Mouse (Mus musculus): Measurements from ENCODE around the gene Arhgap23. TPM values are rescaled to one million over a fixed set of nuclear protein-coding genes. Genes with fewer than 3 reads are reported as not detected.

Gene Arhgap23
- polyA plus RNA-seq (2015; fragmentation: Nextera tagmentation; extraction: Ambion mirVana) = 4.6 and 5.9 TPM in 2 replicates

- H3K9me3 ChIP-seq (replicated peaks) = no peaks in the 10 kb centered on the region
- peak within 1 kb of the TSS; percentile 83 for H3K27ac ChIP-seq
- no peaks in the 10 kb centered on the region for H3K36me3 ChIP-seq
- H3K4me2 ChIP-seq = peak within 1 kb of the TSS; percentile 88
- no peaks in the 10 kb centered on the region for H3K27me3 ChIP-seq
- peaks cover 56% of the 10 kb centered on the region for H3K4me1 ChIP-seq
- H3K9ac ChIP-seq = peak within 1 kb of the TSS; percentile 77
- peak within 1 kb of the TSS; percentile 89 for H3K4me3 ChIP-seq (replicated peaks)
- ATAC-seq (replicated peaks; ENCODE audit: low FRiP score) = peak; percentile 89
- WGBS = 1% methylated on average over 29 of the region's 29 CpGs
Observed at GRCm38 (mm10) chr11:97415330-97415711, at the start of gene Arhgap23. Gene Arhgap23, plus strand, starts transcription at chr11:97415533.

GRCm38 (mm10) chr11:97365556-97365955, 49.8 kb upstream of the Arhgap23 start:
- no peak overlapping the region for H3K9ac ChIP-seq

GRCm38 (mm10) chr11:97368501-97368900, 46.8 kb upstream of the Arhgap23 start:
- Histone ChIP-seq H3K4me2 (no peak overlapping the region), H3K4me1 (peaks cover 21% of the 10 kb centered on the region), H3K9ac (no peak overlapping the region), H3K9me3 (replicated peaks) (no peaks in the 10 kb centered on the region), H3K4me3 (replicated peaks) (no peak overlapping the region), H3K27me3 (no peaks in the 10 kb centered on the region), H3K27ac (no peak overlapping the region), H3K36me3 (peaks cover 11% of the 10 kb centered on the region)
- 89% methylated on average over 5 of the region's 5 CpGs for WGBS
- ATAC-seq (replicated peaks; ENCODE audit: low FRiP score) = no peak

More at GRCm38 (mm10) chr11:97365556-97365955, 49.8 kb upstream of the Arhgap23 start:
- Histone ChIP-seq H3K4me3 (replicated peaks) (no peak overlapping the region), H3K4me1 (peaks cover 26% of the 10 kb centered on the region), H3K9me3 (replicated peaks) (no peaks in the 10 kb centered on the region), H3K27ac (no peak overlapping the region), H3K36me3 (peaks cover 5% of the 10 kb centered on the region; the same call in 1 of the 2 replicates), H3K27me3 (no peaks in the 10 kb centered on the region), H3K4me2 (no peak overlapping the region)
- ATAC-seq (replicated peaks; ENCODE audit: low FRiP score) = no peak
- 63% methylated on average over 1 of the region's 1 CpGs for WGBS

- H3K4me1 ChIP-seq = peaks cover under 1% of the 10 kb centered on the region
- no peak overlapping the region for H3K9ac ChIP-seq
- 56% methylated on average over 7 of the region's 7 CpGs for WGBS
- no peaks in the 10 kb centered on the region for H3K27me3 ChIP-seq
- no peak for ATAC-seq (replicated peaks; ENCODE audit: low FRiP score)
- H3K9me3 ChIP-seq (replicated peaks) = no peaks in the 10 kb centered on the region
- H3K27ac ChIP-seq = no peak overlapping the region
- peaks cover 27% of the 10 kb centered on the region for H3K36me3 ChIP-seq
- H3K4me3 ChIP-seq (replicated peaks) = no peak overlapping the region
- no peak overlapping the region for H3K4me2 ChIP-seq
Observed at GRCm38 (mm10) chr11:97370329-97371091, 44.8 kb upstream of the Arhgap23 start.

GRCm38 (mm10) chr11:97372159-97372864, 43.0 kb upstream of the Arhgap23 start:
- Histone ChIP-seq H3K27me3 (no peaks in the 10 kb centered on the region), H3K4me2 (no peak overlapping the region), H3K36me3 (peaks cover 43% of the 10 kb centered on the region), H3K9me3 (replicated peaks) (no peaks in the 10 kb centered on the region), H3K4me3 (replicated peaks) (no peak overlapping the region), H3K9ac (no peak overlapping the region), H3K27ac (no peak overlapping the region), H3K4me1 (no peaks in the 10 kb centered on the region)
- ATAC-seq (replicated peaks; ENCODE audit: low FRiP score) = no peak
- WGBS = 89% methylated on average over 6 of the region's 6 CpGs

GRCm38 (mm10) chr11:97373402-97373801, 41.9 kb upstream of the Arhgap23 start:
- Histone ChIP-seq H3K27ac (no peak overlapping the region), H3K9me3 (replicated peaks) (no peaks in the 10 kb centered on the region), H3K27me3 (no peaks in the 10 kb centered on the region), H3K4me2 (no peak overlapping the region), H3K4me3 (replicated peaks) (no peak overlapping the region), H3K4me1 (no peaks in the 10 kb centered on the region), H3K9ac (no peak overlapping the region), H3K36me3 (peaks cover 49% of the 10 kb centered on the region)
- WGBS = 75% methylated on average over 2 of the region's 2 CpGs
- no peak for ATAC-seq (replicated peaks; ENCODE audit: low FRiP score)

GRCm38 (mm10) chr11:97380036-97380435, 35.3 kb upstream of the Arhgap23 start:
- no peak overlapping the region for H3K9ac ChIP-seq
- H3K4me2 ChIP-seq = no peak overlapping the region
- no peak for ATAC-seq (replicated peaks; ENCODE audit: low FRiP score)
- H3K27me3 ChIP-seq = no peaks in the 10 kb centered on the region
- H3K27ac ChIP-seq = no peak overlapping the region
- no peaks in the 10 kb centered on the region for H3K9me3 ChIP-seq (replicated peaks)
- no peaks in the 10 kb centered on the region for H3K4me1 ChIP-seq
- H3K4me3 ChIP-seq (replicated peaks) = no peak overlapping the region
- H3K36me3 ChIP-seq = peaks cover 86% of the 10 kb centered on the region
- 79% methylated on average over 3 of the region's 3 CpGs for WGBS

GRCm38 (mm10) chr11:97383017-97383416, 32.3 kb upstream of the Arhgap23 start:
- 86% methylated on average over 2 of the region's 2 CpGs for WGBS

GRCm38 (mm10) chr11:97383764-97384163, 31.6 kb upstream of the Arhgap23 start:
- no peaks in the 10 kb centered on the region for H3K4me1 ChIP-seq
- H3K4me2 ChIP-seq = no peak overlapping the region
- peak overlapping the region; percentile 45; the same call in 1 of the 2 replicates for H3K27ac ChIP-seq
- H3K9ac ChIP-seq = no peak overlapping the region
- no peak for ATAC-seq (replicated peaks; ENCODE audit: low FRiP score)
- 77% methylated on average over 2 of the region's 2 CpGs for WGBS
- no peak overlapping the region for H3K4me3 ChIP-seq (replicated peaks)
- no peaks in the 10 kb centered on the region for H3K27me3 ChIP-seq
- no peaks in the 10 kb centered on the region for H3K9me3 ChIP-seq (replicated peaks)
- H3K36me3 ChIP-seq = peaks cover 81% of the 10 kb centered on the region

More at GRCm38 (mm10) chr11:97383017-97383416, 32.3 kb upstream of the Arhgap23 start:
- H3K27ac ChIP-seq = peak overlapping the region; percentile 45; the same call in 1 of the 2 replicates
- H3K9ac ChIP-seq = no peak overlapping the region
- no peaks in the 10 kb centered on the region for H3K27me3 ChIP-seq
- H3K4me1 ChIP-seq = no peaks in the 10 kb centered on the region
- no peak overlapping the region for H3K4me2 ChIP-seq
- ATAC-seq (replicated peaks; ENCODE audit: low FRiP score) = no peak
- H3K4me3 ChIP-seq (replicated peaks) = no peak overlapping the region
- no peaks in the 10 kb centered on the region for H3K9me3 ChIP-seq (replicated peaks)
- peaks cover 84% of the 10 kb centered on the region for H3K36me3 ChIP-seq

- no peak overlapping the region for H3K9ac ChIP-seq
- peaks cover 86% of the 10 kb centered on the region for H3K36me3 ChIP-seq
- H3K4me1 ChIP-seq = peaks cover 6% of the 10 kb centered on the region; the same call in 1 of the 2 replicates
- H3K9me3 ChIP-seq (replicated peaks) = no peaks in the 10 kb centered on the region
- WGBS = 89% methylated on average over 2 of the region's 2 CpGs
- no peak for ATAC-seq (replicated peaks; ENCODE audit: low FRiP score)
- no peak overlapping the region for H3K4me2 ChIP-seq
- H3K4me3 ChIP-seq (replicated peaks) = no peak overlapping the region
- H3K27ac ChIP-seq = no peak overlapping the region
- no peaks in the 10 kb centered on the region for H3K27me3 ChIP-seq
Observed at GRCm38 (mm10) chr11:97387811-97388210, 27.5 kb upstream of the Arhgap23 start.

- peaks cover 86% of the 10 kb centered on the region for H3K36me3 ChIP-seq
- H3K27ac ChIP-seq = no peak overlapping the region
- H3K9me3 ChIP-seq (replicated peaks) = no peaks in the 10 kb centered on the region
- ATAC-seq (replicated peaks; ENCODE audit: low FRiP score) = no peak
- H3K4me2 ChIP-seq = no peak overlapping the region
- no peak overlapping the region for H3K9ac ChIP-seq
- H3K4me1 ChIP-seq = peaks cover 17% of the 10 kb centered on the region
- no peak overlapping the region for H3K4me3 ChIP-seq (replicated peaks)
- no peaks in the 10 kb centered on the region for H3K27me3 ChIP-seq
- WGBS = 84% methylated on average over 8 of the region's 8 CpGs
Observed at GRCm38 (mm10) chr11:97389127-97389526, 26.2 kb upstream of the Arhgap23 start.

- H3K36me3 ChIP-seq = peaks cover 76% of the 10 kb centered on the region
- WGBS = 67% methylated on average over 11 of the region's 11 CpGs
- no peak for ATAC-seq (replicated peaks; ENCODE audit: low FRiP score)
Observed at GRCm38 (mm10) chr11:97393658-97394057, 21.7 kb upstream of the Arhgap23 start.

More at GRCm38 (mm10) chr11:97393658-97394057, 21.7 kb upstream of the Arhgap23 start:
- H3K4me2 ChIP-seq = no peak overlapping the region
- H3K9ac ChIP-seq = no peak overlapping the region
- H3K27ac ChIP-seq = 0 out of 2 replicates have a peak overlapping the region, but pooled peaks have one; percentile 23
- peaks cover 29% of the 10 kb centered on the region for H3K4me1 ChIP-seq
- no peaks in the 10 kb centered on the region for H3K27me3 ChIP-seq
- no peaks in the 10 kb centered on the region for H3K9me3 ChIP-seq (replicated peaks)
- H3K4me3 ChIP-seq (replicated peaks) = no peak overlapping the region

All from kidney, embryonic 15.5 days (tissue).